Mouse (Mus musculus) 3T3-L1 (cell line): Measurements from ENCODE around the gene Pcdh7.
"Not testable (repeated sequence)": the region's sequence is repeated elsewhere in the genome, so short reads cannot be mapped to it uniquely, and the experiment has no call there.

Experiments
- DNase-seq: peaks from one replicate; pipeline ENCODE4 v3.0.0-alpha.2; 2015; ENCODE audit warnings: low read depth, low spot score

The Pcdh7 gene

GRCm38 (mm10) chr5:58117896-58118295, 400.1 kb downstream of the Pcdh7 start:
- DNase-seq: no peak

GRCm38 (mm10) chr5:58118930-58119611, 401.3 kb downstream of the Pcdh7 start:
- no peak for DNase-seq

DNA sequence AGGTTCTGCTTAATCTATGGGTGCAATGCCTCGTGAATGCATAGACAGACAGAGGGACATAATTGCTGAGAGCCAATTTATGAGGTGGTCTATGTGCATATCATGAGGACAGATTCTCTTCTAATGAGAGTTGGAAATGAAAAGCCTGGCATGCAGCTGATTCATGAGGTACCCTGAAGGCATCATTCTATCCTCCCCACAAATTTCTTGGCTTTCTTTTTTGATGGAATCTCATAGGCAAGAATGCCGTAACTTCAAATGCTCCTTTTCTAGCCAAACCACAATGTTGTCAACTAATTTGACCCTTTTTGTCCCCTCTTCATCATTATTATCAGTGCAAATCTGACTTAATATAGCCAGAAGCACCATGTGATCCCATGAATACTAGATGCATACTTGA, 426.1 kb downstream of the Pcdh7 start:
- peak; percentile 22 for DNase-seq

DNA sequence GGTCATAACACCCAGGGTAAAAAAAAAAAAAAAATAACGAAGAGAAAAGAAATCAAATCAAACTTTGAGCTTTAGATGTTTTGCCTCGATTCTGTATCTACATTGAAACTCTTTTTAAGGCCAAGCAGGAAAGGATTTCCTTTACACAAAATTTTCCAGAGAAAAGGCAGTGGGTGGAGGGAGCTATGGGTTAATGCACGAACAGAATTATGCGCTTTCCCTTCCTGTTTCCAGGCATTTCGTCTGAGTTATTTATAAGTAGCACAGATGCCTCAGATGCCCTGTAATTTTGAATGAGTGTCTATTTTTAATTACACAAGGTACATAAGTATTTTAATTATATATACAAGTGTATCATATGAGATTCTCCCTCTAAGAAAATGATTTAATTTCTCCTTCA, 436.2 kb downstream of the Pcdh7 start:
- no peak for DNase-seq

GRCm38 (mm10) chr5:58172218-58172617, 454.5 kb downstream of the Pcdh7 start:
- DNase-seq: no peak

GRCm38 (mm10) chr5:58174335-58174734, 456.6 kb downstream of the Pcdh7 start:
- not testable (repeated sequence) for DNase-seq

DNA sequence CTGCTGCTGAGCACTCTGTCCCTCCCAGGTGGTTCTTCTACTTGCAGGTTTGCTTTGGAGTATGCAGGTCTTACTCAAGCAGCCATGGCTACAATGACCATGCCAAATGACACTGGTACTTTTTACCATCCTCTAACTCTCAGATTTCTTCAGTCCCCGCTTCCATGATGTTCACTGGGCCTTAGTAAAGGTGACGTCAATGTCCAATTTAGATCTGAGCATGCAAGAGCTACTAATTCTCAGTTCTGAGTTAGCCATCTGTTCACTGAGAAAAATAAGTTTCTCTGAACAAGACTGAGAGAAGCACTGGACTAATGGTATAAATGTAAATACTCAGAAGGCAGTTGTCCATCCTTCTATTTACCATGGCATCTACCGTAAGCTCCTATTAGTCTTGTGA, 457.8 kb downstream of the Pcdh7 start:
- no peak for DNase-seq
